Mouse (Mus musculus) stomach, embryonic 16.5 days (tissue): ENCODE data around the gene 4930469K13Rik. TPM values are rescaled to one million over a fixed set of nuclear protein-coding genes. Genes with fewer than 3 reads are reported as not detected.

Experiments
- ATAC-seq: fragments of 200-750 bp; cut with Nextera tagmentation; 2 replicates; pipeline ENCODE4 v1.8.0; 2017; ENCODE audit warnings: moderate number of reproducible peaks, moderate TSS enrichment; ENCODE audit not compliant: insufficient read depth, low FRiP score
- H3K27ac ChIP-seq: fragments of 300-500 bp; sonication (generic); 2 replicates; pipeline ENCODE4 v1.5.1; 2014; ENCODE audit warnings: low read length
- H3K27me3 ChIP-seq: fragments of 300-500 bp; sonication (generic); 2 replicates; pipeline ENCODE4 v1.6.1; 2014; ENCODE audit warnings: low read length, control low read depth, mixed read lengths; ENCODE audit not compliant: control insufficient read depth, insufficient read depth
- H3K36me3 ChIP-seq: fragments of 300-500 bp; sonication (generic); 2 replicates; pipeline ENCODE4 v1.6.1; 2014; ENCODE audit warnings: low read length; ENCODE audit not compliant: control insufficient read depth, insufficient read depth
- H3K4me1 ChIP-seq: fragments of 300-500 bp; sonication (generic); 2 replicates; pipeline ENCODE4 v1.6.1; 2014; ENCODE audit warnings: low read length, control low read depth, mixed read lengths; ENCODE audit not compliant: control insufficient read depth, insufficient read depth
- H3K4me2 ChIP-seq: fragments of 300-500 bp; sonication (generic); 2 replicates; pipeline ENCODE4 v1.6.1; 2014; ENCODE audit warnings: low read depth, low read length, mixed read lengths
- H3K4me3 ChIP-seq: fragments of 300-500 bp; sonication (generic); replicated peaks from 2 replicates; pipeline ENCODE4 v1.5.1; 2014; ENCODE audit warnings: mild to moderate bottlenecking, low read length
- H3K9ac ChIP-seq: fragments of 300-500 bp; sonication (generic); 2 replicates; pipeline ENCODE4 v1.6.1; 2014; ENCODE audit warnings: low read length
- H3K9me3 ChIP-seq: fragments of 300-500 bp; sonication (generic); replicated peaks from 2 replicates; pipeline ENCODE4 v1.6.1; 2016; ENCODE audit warnings: low read length, control low read depth; ENCODE audit not compliant: control insufficient read depth
- WGBS: fragments of 180-500 bp; shearing (Covaris S2); extraction: QIAGEN DNeasy Blood & Tissue Kit; methylation state at CpG from one replicate; pipeline ENCODE4 v1.1.7; 2014; 5-methylcytosine and 5-hydroxymethylcytosine counted together
- polyA plus RNA-seq: library from polyadenylated mRNA; unstranded; fragments of >200 nt; fragmentation: Nextera tagmentation; extraction: Ambion mirVana; gene quantifications from 2 replicates; pipeline ENCODE4 v1.2.1, GENCODE M21; 2015

The 4930469K13Rik gene
- polyA plus RNA-seq, 1 experiment from 2014 or later, result not detected

GRCm38 (mm10) chr11:34008702-34009101, 89.7 kb downstream of the 4930469K13Rik start:
- ATAC-seq, result no peak
- H3K27ac ChIP-seq, result no peak overlapping the region
- H3K9me3 ChIP-seq, result no peaks in the 10 kb centered on the region
- 31% methylated on average over 9 of the region's 9 CpGs for WGBS
- no peak overlapping the region for H3K4me3 ChIP-seq
- no peaks in the 10 kb centered on the region for H3K4me1 ChIP-seq
- no peak overlapping the region for H3K9ac ChIP-seq
- H3K27me3 ChIP-seq, result no peaks in the 10 kb centered on the region
- H3K36me3 ChIP-seq, result no peaks in the 10 kb centered on the region
- no peak overlapping the region for H3K4me2 ChIP-seq

GRCm38 (mm10) chr11:34008214-34008613, 90.1 kb downstream of the 4930469K13Rik start:
- Histone ChIP-seq H3K4me3 (no peak overlapping the region), H3K4me2 (no peak overlapping the region), H3K9me3 (no peaks in the 10 kb centered on the region), H3K36me3 (no peaks in the 10 kb centered on the region), H3K27ac (no peak overlapping the region), H3K4me1 (no peaks in the 10 kb centered on the region), H3K9ac (no peak overlapping the region), H3K27me3 (no peaks in the 10 kb centered on the region)
- no peak for ATAC-seq
- WGBS, result 80% methylated on average over 11 of the region's 11 CpGs

GRCm38 (mm10) chr11:34007616-34008015, 90.7 kb downstream of the 4930469K13Rik start:
- Histone ChIP-seq H3K4me3 (no peak overlapping the region), H3K4me1 (no peaks in the 10 kb centered on the region), H3K27ac (no peak overlapping the region), H3K4me2 (no peak overlapping the region), H3K9ac (no peak overlapping the region), H3K27me3 (no peaks in the 10 kb centered on the region), H3K9me3 (no peaks in the 10 kb centered on the region), H3K36me3 (no peaks in the 10 kb centered on the region)
- no peak for ATAC-seq
- WGBS, result 80% methylated on average over 2 of the region's 2 CpGs

GRCm38 (mm10) chr11:34002593-34002965, 95.8 kb downstream of the 4930469K13Rik start:
- no peak overlapping the region for H3K27ac ChIP-seq
- 74% methylated on average over 5 of the region's 5 CpGs for whole genome bisulfite sequencing
- no peaks in the 10 kb centered on the region for H3K36me3 ChIP-seq
- no peaks in the 10 kb centered on the region for H3K27me3 ChIP-seq
- H3K9me3 ChIP-seq, result no peaks in the 10 kb centered on the region
- ATAC-seq, result no peak
- H3K4me3 ChIP-seq, result no peak overlapping the region
- H3K4me2 ChIP-seq, result no peak overlapping the region
- no peaks in the 10 kb centered on the region for H3K4me1 ChIP-seq
- H3K9ac ChIP-seq, result no peak overlapping the region

GRCm38 (mm10) chr11:34001938-34002592, 96.3 kb downstream of the 4930469K13Rik start:
- Histone ChIP-seq H3K9ac (no peak overlapping the region), H3K27ac (no peak overlapping the region), H3K27me3 (no peaks in the 10 kb centered on the region), H3K36me3 (no peaks in the 10 kb centered on the region), H3K9me3 (no peaks in the 10 kb centered on the region), H3K4me3 (no peak overlapping the region), H3K4me1 (no peaks in the 10 kb centered on the region), H3K4me2 (no peak overlapping the region)
- 4% methylated on average over 5 of the region's 5 CpGs for WGBS
- ATAC-seq, result no peak

GRCm38 (mm10) chr11:34000416-34000815, 97.9 kb downstream of the 4930469K13Rik start:
- H3K27ac ChIP-seq, result no peak overlapping the region
- ATAC-seq, result no peak
- no peaks in the 10 kb centered on the region for H3K36me3 ChIP-seq
- no peak overlapping the region for H3K9ac ChIP-seq
- H3K4me1 ChIP-seq, result no peaks in the 10 kb centered on the region
- no peaks in the 10 kb centered on the region for H3K27me3 ChIP-seq
- no peaks in the 10 kb centered on the region for H3K9me3 ChIP-seq
- WGBS, result 80% methylated on average over 3 of the region's 3 CpGs
- H3K4me3 ChIP-seq, result no peak overlapping the region
- no peak overlapping the region for H3K4me2 ChIP-seq

- no peaks in the 10 kb centered on the region for H3K4me1 ChIP-seq
- WGBS, result 60% methylated on average over 10 of the region's 10 CpGs
- no peak overlapping the region for H3K9ac ChIP-seq
- no peaks in the 10 kb centered on the region for H3K36me3 ChIP-seq
- H3K4me3 ChIP-seq, result no peak overlapping the region
- no peak for ATAC-seq
- H3K27me3 ChIP-seq, result no peaks in the 10 kb centered on the region
- no peak overlapping the region for H3K4me2 ChIP-seq
- no peaks in the 10 kb centered on the region for H3K9me3 ChIP-seq
- no peak overlapping the region for H3K27ac ChIP-seq
Observed at GRCm38 (mm10) chr11:33998244-33998643, 100.1 kb downstream of the 4930469K13Rik start.

- Histone ChIP-seq H3K4me3 (no peak overlapping the region), H3K36me3 (no peaks in the 10 kb centered on the region), H3K4me1 (0 out of 2 replicates have a peak, but pooled peaks cover 4% of the 10 kb centered on the region), H3K27ac (no peak overlapping the region), H3K27me3 (no peaks in the 10 kb centered on the region), H3K9ac (no peak overlapping the region), H3K9me3 (no peaks in the 10 kb centered on the region), H3K4me2 (peak overlapping the region; percentile 41; the same call in 1 of the 2 replicates)
- no peak for ATAC-seq
- 50% methylated on average over 5 of the region's 5 CpGs for WGBS
Observed at GRCm38 (mm10) chr11:33993496-33993895, 104.9 kb downstream of the 4930469K13Rik start.

- peak within 1 kb of the TSS; percentile 19; the same call in 1 of the 2 replicates for H3K9ac ChIP-seq
- 13% methylated on average over 12 of the region's 12 CpGs for WGBS
- H3K27me3 ChIP-seq, result no peaks in the 10 kb centered on the region
- H3K4me3 ChIP-seq, result peak within 1 kb of the TSS; percentile 18
- peak within 1 kb of the TSS; percentile 41 for H3K4me2 ChIP-seq
- H3K36me3 ChIP-seq, result no peaks in the 10 kb centered on the region
- ATAC-seq, result peak; percentile 16; the same call in 1 of the 2 replicates
- no peaks in the 10 kb centered on the region for H3K9me3 ChIP-seq
- 0 out of 2 replicates have a peak, but pooled peaks cover 4% of the 10 kb centered on the region for H3K4me1 ChIP-seq
- no peak within 1 kb of the TSS for H3K27ac ChIP-seq
Observed at GRCm38 (mm10) chr11:33992938-33993337, 105.4 kb downstream of the 4930469K13Rik start, which contains the start of gene Kcnip1. Gene Kcnip1, minus strand, starts transcription at chr11:33993152.
